Mouse (Mus musculus): Measurements from ENCODE around the gene Smarcc1. TPM values are rescaled to one million over a fixed set of nuclear protein-coding genes. Genes with fewer than 3 reads are reported as not detected.
"Not testable (repeated sequence)": the region's sequence is repeated elsewhere in the genome, so short reads cannot be mapped to it uniquely, and the experiment has no call there.

Smarcc1 gene
- polyA plus RNA-seq, 1 experiment, result 10.8 TPM

GRCm38 (mm10) chr9:110130896-110131524 is 13.5 kb downstream of the Smarcc1 start:
- DNase-seq (ENCODE audit: low read depth, low spot score), result no peak
- 4% methylated on average over 10 of the region's 10 CpGs for WGBS

GRCm38 (mm10) chr9:110131525-110132197 is 14.2 kb downstream of the Smarcc1 start:
- peak; percentile 85 for DNase-seq (ENCODE audit: low read depth, low spot score)
- WGBS, result under 1% methylated on average over 57 of the region's 64 CpGs

- WGBS, result under 1% methylated on average over 37 of the region's 38 CpGs
- no peak for DNase-seq (ENCODE audit: low read depth, low spot score)
Observed at GRCm38 (mm10) chr9:110132201-110132605, 14.7 kb downstream of the Smarcc1 start.

- DNase-seq (ENCODE audit: low read depth, low spot score), result no peak
- whole genome bisulfite sequencing, result 39% methylated on average over 6 of the region's 6 CpGs
Observed at GRCm38 (mm10) chr9:110132921-110133320, 15.4 kb downstream of the Smarcc1 start.

- DNase-seq (ENCODE audit: low read depth, low spot score), result no peak
- 76% methylated on average over 5 of the region's 5 CpGs for WGBS
Observed at GRCm38 (mm10) chr9:110134176-110134575, 16.7 kb downstream of the Smarcc1 start.

- 82% methylated on average over 4 of the region's 4 CpGs for WGBS
- no peak for DNase-seq (ENCODE audit: low read depth, low spot score)
Observed at GRCm38 (mm10) chr9:110139119-110139518, 21.6 kb downstream of the Smarcc1 start.

- no peak for DNase-seq (ENCODE audit: low read depth, low spot score)
- WGBS, result 90% methylated on average over 1 of the region's 1 CpGs
Observed at GRCm38 (mm10) chr9:110142097-110142496, 24.6 kb downstream of the Smarcc1 start.

GRCm38 (mm10) chr9:110148598-110148997 is 31.1 kb downstream of the Smarcc1 start:
- DNase-seq (ENCODE audit: low read depth, low spot score), result no peak
- 56% methylated on average over 2 of the region's 2 CpGs for WGBS

- DNase-seq (ENCODE audit: low read depth, low spot score), result no peak
- 91% methylated on average over 1 of the region's 1 CpGs for WGBS
Observed at GRCm38 (mm10) chr9:110159036-110159435, 41.5 kb downstream of the Smarcc1 start.

GRCm38 (mm10) chr9:110160486-110160885 is 43.0 kb downstream of the Smarcc1 start:
- DNase-seq (ENCODE audit: low read depth, low spot score), result not testable (repeated sequence)
- 94% methylated on average over 2 of the region's 2 CpGs for WGBS

GRCm38 (mm10) chr9:110162441-110162840 is 44.9 kb downstream of the Smarcc1 start:
- WGBS, result 79% methylated on average over 5 of the region's 5 CpGs
- DNase-seq (ENCODE audit: low read depth, low spot score), result no peak

GRCm38 (mm10) chr9:110163071-110163470 is 45.6 kb downstream of the Smarcc1 start:
- WGBS, result 67% methylated on average over 2 of the region's 2 CpGs
- no peak for DNase-seq (ENCODE audit: low read depth, low spot score)

- WGBS, result 69% methylated on average over 5 of the region's 5 CpGs
- no peak for DNase-seq (ENCODE audit: low read depth, low spot score)
Observed at GRCm38 (mm10) chr9:110170858-110171257, 53.4 kb downstream of the Smarcc1 start.

GRCm38 (mm10) chr9:110199870-110200269 is 82.4 kb downstream of the Smarcc1 start:
- DNase-seq (ENCODE audit: low read depth, low spot score), result no peak
- WGBS, result 73% methylated on average over 2 of the region's 2 CpGs

GRCm38 (mm10) chr9:110205526-110206404 is 88.3 kb downstream of the Smarcc1 start:
- 76% methylated on average over 15 of the region's 15 CpGs for WGBS
- no peak for DNase-seq (ENCODE audit: low read depth, low spot score)

- DNase-seq (ENCODE audit: low read depth, low spot score), result no peak
- 93% methylated on average over 2 of the region's 2 CpGs for WGBS
Observed at GRCm38 (mm10) chr9:110206437-110206836, 88.9 kb downstream of the Smarcc1 start.

- no peak for DNase-seq (ENCODE audit: low read depth, low spot score)
- 73% methylated on average over 7 of the region's 7 CpGs for WGBS
Observed at GRCm38 (mm10) chr9:110208265-110208664, 90.8 kb downstream of the Smarcc1 start.

- 89% methylated on average over 3 of the region's 3 CpGs for WGBS
Observed at GRCm38 (mm10) chr9:110208967-110209366, 91.5 kb downstream of the Smarcc1 start.

GRCm38 (mm10) chr9:110224273-110224672 is 106.8 kb downstream of the Smarcc1 start:
- no peak for DNase-seq (ENCODE audit: low read depth, low spot score)
- 88% methylated on average over 4 of the region's 4 CpGs for WGBS

More at GRCm38 (mm10) chr9:110208967-110209366, 91.5 kb downstream of the Smarcc1 start:
- DNase-seq (ENCODE audit: low read depth, low spot score), result no peak

GRCm38 (mm10) chr9:110226191-110226590 is 108.7 kb downstream of the Smarcc1 start:
- WGBS, result 90% methylated on average over 4 of the region's 4 CpGs
- no peak for DNase-seq (ENCODE audit: low read depth, low spot score)
